ENCODE assay signal across 14 mouse cellular contexts in the genomic region with DNA sequence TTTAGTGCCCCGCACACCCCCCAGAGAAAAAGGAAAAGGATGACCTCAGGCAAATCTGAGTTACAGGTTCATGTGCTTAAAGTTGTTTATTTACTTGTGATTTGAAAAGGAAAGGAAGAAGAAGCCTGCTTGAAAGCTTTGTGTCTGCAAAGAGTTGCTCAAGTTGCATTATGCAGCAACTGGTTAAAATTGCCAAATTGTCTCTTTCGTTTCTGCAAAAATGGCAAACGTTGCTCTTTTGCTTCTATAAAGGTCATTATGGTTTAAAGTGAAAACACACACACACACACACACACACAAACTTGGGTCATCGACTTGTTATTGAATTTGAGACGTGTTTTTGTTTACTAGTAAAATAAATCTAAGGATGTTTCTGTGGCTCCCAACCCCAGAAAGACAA.
A peak's percentile ranks its signal among the peaks of the same experiment; 100 is the strongest.
DNase-seq lines count a peak whose midpoint lies in the region; ATAC-seq lines count a peak whose summit lies in the region.
"Had no signal": no experiment of that assay in that cellular context is flagged by ENCODE, and none has a peak within 500 bp of the region (broad histone marks: within the 10 kb centered on the region; RNA-seq: fewer than 3 reads in every experiment).

No protein-coding gene starts in this region.

- H3K27me3 ChIP-seq in embryonic facial prominence, embryonic 13.5 days = no peaks in the 10 kb centered on the region
- no peaks in the 10 kb centered on the region for H3K27me3 ChIP-seq in embryonic facial prominence, embryonic 10.5 days (replicated peaks; ENCODE audit: low read depth, poor library complexity, severe bottlenecking)
- no peaks in the 10 kb centered on the region for H3K27me3 ChIP-seq in heart, embryonic 15.5 days
- no peaks in the 10 kb centered on the region for H3K27me3 ChIP-seq in lung, embryonic 15.5 days

- H3K27ac ChIP-seq in embryonic facial prominence, embryonic 13.5 days = no peak overlapping the region
- H3K27ac ChIP-seq in embryonic facial prominence, embryonic 10.5 days (replicated peaks) = no peak overlapping the region
- H3K27ac ChIP-seq in heart, embryonic 15.5 days = peak overlapping the region; percentile 88
- H3K27ac ChIP-seq in lung, embryonic 15.5 days = peak overlapping the region; percentile 13; the same call in 1 of the 2 replicates

- no peak overlapping the region for H3K9ac ChIP-seq in embryonic facial prominence, embryonic 13.5 days
- H3K9ac ChIP-seq in heart, embryonic 15.5 days = no peak overlapping the region
- H3K9ac ChIP-seq in lung, embryonic 15.5 days = no peak overlapping the region

- peaks cover 32% of the 10 kb centered on the region for H3K4me1 ChIP-seq in embryonic facial prominence, embryonic 13.5 days
- peaks cover 43% of the 10 kb centered on the region for H3K4me1 ChIP-seq in embryonic facial prominence, embryonic 10.5 days
- H3K4me1 ChIP-seq in heart, embryonic 15.5 days (replicated peaks) = peaks cover 56% of the 10 kb centered on the region
- peaks cover 41% of the 10 kb centered on the region for H3K4me1 ChIP-seq in lung, embryonic 15.5 days

- 38% methylated on average over 5 of the region's 5 CpGs for WGBS in embryonic facial prominence, embryonic 13.5 days
- WGBS in embryonic facial prominence, embryonic 10.5 days = 63% methylated on average over 5 of the region's 5 CpGs
- WGBS in heart, embryonic 15.5 days = 77% methylated on average over 5 of the region's 5 CpGs
- 44% methylated on average over 5 of the region's 5 CpGs for WGBS in lung, embryonic 15.5 days

- H3K4me2 ChIP-seq in embryonic facial prominence, embryonic 13.5 days = peak overlapping the region; percentile 5; the same call in 1 of the 2 replicates
- no peak overlapping the region for H3K4me2 ChIP-seq in heart, embryonic 15.5 days
- H3K4me2 ChIP-seq in lung, embryonic 15.5 days = no peak overlapping the region

- no peaks in the 10 kb centered on the region for H3K9me3 ChIP-seq in embryonic facial prominence, embryonic 13.5 days
- no peaks in the 10 kb centered on the region for H3K9me3 ChIP-seq in embryonic facial prominence, embryonic 10.5 days
- no peaks in the 10 kb centered on the region for H3K9me3 ChIP-seq in heart, embryonic 15.5 days (replicated peaks)
- no peaks in the 10 kb centered on the region for H3K9me3 ChIP-seq in lung, embryonic 15.5 days

- H3K4me3 ChIP-seq in embryonic facial prominence, embryonic 13.5 days = no peak overlapping the region
- H3K4me3 ChIP-seq in embryonic facial prominence, embryonic 10.5 days = no peak overlapping the region
- no peak overlapping the region for H3K4me3 ChIP-seq in heart, embryonic 15.5 days
- no peak overlapping the region for H3K4me3 ChIP-seq in lung, embryonic 15.5 days

- no peaks in the 10 kb centered on the region for H3K36me3 ChIP-seq in embryonic facial prominence, embryonic 13.5 days
- H3K36me3 ChIP-seq in embryonic facial prominence, embryonic 10.5 days (replicated peaks) = no peaks in the 10 kb centered on the region
- H3K36me3 ChIP-seq in heart, embryonic 15.5 days = no peaks in the 10 kb centered on the region
- no peaks in the 10 kb centered on the region for H3K36me3 ChIP-seq in lung, embryonic 15.5 days

- ATAC-seq in embryonic facial prominence, embryonic 13.5 days (ENCODE audit: insufficient number of reproducible peaks, insufficient read depth, low FRiP score, low TSS enrichment, low read depth) = no peak
- ATAC-seq in heart, embryonic 15.5 days (replicated peaks; ENCODE audit: insufficient number of reproducible peaks, insufficient read depth, low FRiP score, low read depth) = no peak
- ATAC-seq in lung, embryonic 15.5 days (ENCODE audit: borderline replicate concordance, extremely low read depth, low FRiP score, low TSS enrichment) = no peak
- peak; percentile 32 for ATAC-seq in megakaryocyte, adult 5-6 weeks (ENCODE audit: poor library complexity, severe bottlenecking)
- ATAC-seq: forebrain, embryonic 14.5 days; inflammation-experienced regulatory T-cells, adult 6 months had no signal

- no peak for DNase-seq in embryonic facial prominence, embryonic 10.5 days (ENCODE audit: low spot score)
- no peak for DNase-seq in heart, adult 8-10 months (ENCODE audit: low spot score)
- no peak for DNase-seq in lung, postnatal 10 days
- DNase-seq in spleen, adult 12 weeks (ENCODE audit: low spot score) = no peak
- DNase-seq: adrenal gland, postnatal 10 days; cerebellum, adult 9-11 months; right cerebral cortex, adult 18-20 months; thymus, postnatal 4 days had no signal

Comparison
In these comparisons a context has a peak if more than half of its experiments do, and no peak if none do; other contexts are left out.
1. H3K27ac ChIP-seq: peak in heart, embryonic 15.5 days (single experiment) and lung, embryonic 15.5 days (single experiment); none in embryonic facial prominence, embryonic 13.5 days (single experiment) and embryonic facial prominence, embryonic 10.5 days (single experiment).